ENCODE assay signal across 9 mouse cellular contexts in the genomic region with DNA sequence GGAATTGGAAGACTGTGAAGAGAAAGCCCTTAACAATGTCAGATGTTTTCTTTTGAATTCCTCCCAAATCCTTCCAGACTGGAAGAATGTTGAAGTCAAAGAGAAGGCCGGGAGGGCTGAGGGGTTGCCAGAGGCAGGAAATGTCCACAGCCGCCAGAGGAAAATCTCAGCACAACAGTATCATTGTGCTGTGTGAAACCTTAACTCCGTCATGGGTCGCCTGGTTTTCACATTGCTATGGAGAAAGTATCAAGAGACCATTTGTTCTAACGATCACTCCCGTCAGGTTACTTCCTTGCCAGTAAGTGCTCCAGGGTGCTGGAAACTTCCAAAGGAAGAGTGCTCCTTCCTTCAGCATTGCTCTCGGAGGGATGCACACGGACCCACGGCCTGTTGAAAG.
DNase-seq lines count a peak whose midpoint lies in the region; ATAC-seq and TF ChIP-seq lines count a peak whose summit lies in the region.
"Had no signal": no experiment of that assay in that cellular context is flagged by ENCODE, and none has a peak within 500 bp of the region (broad histone marks: within the 10 kb centered on the region; RNA-seq: fewer than 3 reads in every experiment).

No protein-coding gene starts in this region.

- no peak overlapping the region for H3K4me2 ChIP-seq in liver, postnatal 0 days (ENCODE audit: low read depth, low read length)

- H3K27ac ChIP-seq in layer of hippocampus, adult 2 months: no peak overlapping the region
- no peak overlapping the region for H3K27ac ChIP-seq in heart, embryonic 10.5 days
- no peak overlapping the region for H3K27ac ChIP-seq in liver, postnatal 0 days (ENCODE audit: low read depth)

- 0 out of 2 replicates have a peak, but pooled peaks cover 2% of the 10 kb centered on the region for H3K4me1 ChIP-seq in heart, embryonic 10.5 days
- H3K4me1 ChIP-seq in liver, postnatal 0 days (ENCODE audit: insufficient read depth): no peaks in the 10 kb centered on the region

- H3K9ac ChIP-seq in liver, postnatal 0 days (replicated peaks): no peak overlapping the region

- peak overlapping the region; percentile 47; the same call in 1 of the 2 replicates for H3K4me3 ChIP-seq in layer of hippocampus, adult 2 months
- H3K4me3 ChIP-seq in heart, embryonic 10.5 days: no peak overlapping the region
- no peak overlapping the region for H3K4me3 ChIP-seq in liver, postnatal 0 days (ENCODE audit: low read depth, low read length)

- no peaks in the 10 kb centered on the region for H3K9me3 ChIP-seq in heart, embryonic 10.5 days
- H3K9me3 ChIP-seq in liver, postnatal 0 days (ENCODE audit: low read length): no peaks in the 10 kb centered on the region

- TF ChIP-seq EP300 in liver, postnatal 0 days (IDR thresholded peaks at IDR 0.05; ENCODE audit: low read depth): no peak

- H3K27me3 ChIP-seq in heart, embryonic 10.5 days (ENCODE audit: insufficient read depth, poor library complexity, severe bottlenecking): no peaks in the 10 kb centered on the region
- H3K27me3 ChIP-seq in liver, postnatal 0 days (ENCODE audit: insufficient read depth, low read length): no peaks in the 10 kb centered on the region

- TF ChIP-seq CTCF in layer of hippocampus, adult 2 months (conservative IDR thresholded peaks at IDR 0.05): no peak
- TF ChIP-seq CTCF in liver, postnatal 0 days (IDR thresholded peaks at IDR 0.05; ENCODE audit: low read depth): no peak

- DNase-seq in layer of hippocampus, adult 2 months (ENCODE audit: low spot score in 2 of 2): no peak
- DNase-seq in layer of hippocampus, adult 8-10 months (ENCODE audit: low spot score in 2 of 2): no peak
- DNase-seq in heart, embryonic 10.5 days (ENCODE audit: low spot score): peak; percentile 74
- DNase-seq in kidney, postnatal 14 days: peak; percentile 58
- peak; percentile 28 for DNase-seq in retina, postnatal 1 day
- DNase-seq in liver, postnatal 0 days: no peak
- DNase-seq in cerebellum, adult 9-11 months: no peak
- DNase-seq in right cerebral cortex, adult 2 months (ENCODE audit: low spot score in 2 of 2): no peak
- DNase-seq: right cerebral cortex, postnatal 4 days had no signal

- no peaks in the 10 kb centered on the region for H3K36me3 ChIP-seq in heart, embryonic 10.5 days
- no peaks in the 10 kb centered on the region for H3K36me3 ChIP-seq in liver, postnatal 0 days (replicated peaks; ENCODE audit: insufficient read depth, low read length)

- ATAC-seq in liver, postnatal 0 days: no peak

- 38% methylated on average over 9 of the region's 9 CpGs for WGBS in heart, embryonic 10.5 days
- WGBS in liver, postnatal 0 days (ENCODE audit: insufficient replicate concordance): 41% methylated on average over 9 of the region's 9 CpGs

Comparison
In these comparisons a context has a peak if more than half of its experiments do, and no peak if none do; other contexts are left out.
1. DNase-seq: peak in heart, embryonic 10.5 days (single experiment), kidney, postnatal 14 days (single experiment) and retina, postnatal 1 day (single experiment); none in layer of hippocampus, adult 2 months (0 of 2), layer of hippocampus, adult 8-10 months (0 of 2), liver, postnatal 0 days (single experiment), cerebellum, adult 9-11 months (single experiment) and right cerebral cortex, adult 2 months (0 of 2).